8 mouse cellular contexts compared by ENCODE assay signal in genomic region chr5:38561426-38562024, GRCm38 (mm10). TPM values are rescaled to one million over a fixed set of nuclear protein-coding genes. Genes with fewer than 3 reads are reported as not detected.
DNase-seq lines count a peak whose midpoint lies in the region; ATAC-seq lines count a peak whose summit lies in the region.

No protein-coding gene starts in this region.

- peak; percentile 98 for DNase-seq in adipocyte (ENCODE audit: low spot score)
- DNase-seq in embryo, embryonic 10 days (ENCODE audit: low spot score): peak; percentile 95
- DNase-seq in gastrocnemius, postnatal 14 days: peak; percentile 99
- DNase-seq in left cerebral cortex, postnatal 10 days (ENCODE audit: extremely low spot score in 1 of 2, low spot score in 2 of 2): peak; percentile 95 to 99
- DNase-seq in right cerebral cortex, postnatal 25 days: peak; percentile 98
- peak; percentile 98 to 99 for DNase-seq in urinary bladder, postnatal 4 days (ENCODE audit: low spot score in 2 of 2)

- ATAC-seq in inflammation-experienced regulatory T-cells, adult 6 months: peak; percentile 87
- peak; percentile 80 for ATAC-seq in megakaryocyte-erythroid progenitor cell, adult 5-6 weeks (replicated peaks; ENCODE audit: low FRiP score, low TSS enrichment, poor library complexity, severe bottlenecking)

- intact Hi-C loops in gastrocnemius, postnatal 14 days (cut with DNase I; ENCODE audit: low total_unique reads): no loop called here
- intact Hi-C loops in left cerebral cortex, postnatal 10 days (cut with DNase I): no loop called here

RNA-seq across cellular contexts. Expression of gene Wdr1, which starts 1.5 kb away (rescaled TPM):
- 10 to 100 TPM; 73.7 to 98.4 TPM for total RNA-seq in gastrocnemius, postnatal 14 days (2021)
- polyA plus RNA-seq in inflammation-experienced regulatory T-cells, adult 6 months (2017; shearing (Covaris generic)): 100 to 1,000 TPM; 339 to 508 (median 369) TPM
- total RNA-seq in left cerebral cortex, postnatal 10 days (2021): 100 to 1,000 TPM; 215 to 224 TPM
- 75.8 and 77.7 TPM in 2 replicates for total RNA-seq in megakaryocyte-erythroid progenitor cell, adult 5-6 weeks (2014; fragmentation: Nextera tagmentation)
- 107 and 112 TPM in 2 replicates for total RNA-seq in megakaryocyte-erythroid progenitor cell, adult 5-6 weeks (2017)

RNA-seq across cellular contexts. Expression of gene Slc2a9, which starts 58.6 kb away (rescaled TPM):
- under 1 TPM; 0.86 to 0.96 TPM for total RNA-seq in gastrocnemius, postnatal 14 days (2021)
- polyA plus RNA-seq in inflammation-experienced regulatory T-cells, adult 6 months (2017; shearing (Covaris generic)): 10 to 100 TPM in 1 of 3 experiments, 1 to 10 TPM in 2; 7.6 to 10.5 (median 8.7) TPM
- total RNA-seq in left cerebral cortex, postnatal 10 days (2021): 1 to 10 TPM; 1.1 to 1.2 TPM
- 1.5 and 4.6 TPM in 2 replicates for total RNA-seq in megakaryocyte-erythroid progenitor cell, adult 5-6 weeks (2014; fragmentation: Nextera tagmentation)
- 1.8 and 4.4 TPM in 2 replicates for total RNA-seq in megakaryocyte-erythroid progenitor cell, adult 5-6 weeks (2017)

Comparison
In these comparisons a context has a peak if more than half of its experiments do, and no peak if none do; other contexts are left out.
1. Peak in every context shown above with its lines: DNase-seq and ATAC-seq.